Mouse (Mus musculus) erythroblast, adult 5-6 weeks (primary cell): ENCODE measurements around the gene Nck1. TPM values are rescaled to one million over a fixed set of nuclear protein-coding genes. Genes with fewer than 3 reads are reported as not detected.
A peak's percentile ranks its signal among the peaks of the same experiment; 100 is the strongest.

ENCODE experiments used
- ATAC-seq: replicated peaks from 2 replicates; pipeline ENCODE4 v1.8.0; 2016; ENCODE audit warnings: moderate number of reproducible peaks, mild to moderate bottlenecking, moderate TSS enrichment, inconsistent platforms; ENCODE audit not compliant: poor library complexity, low FRiP score, severe bottlenecking
- total RNA-seq, 2 experiments: library from RNA; stranded (forward) in 1 of 2; stranded (reverse) in 1 of 2; fragments of 150-400 nt in 1 of 2; fragments of 200-764, 138-1000 nt in 1 of 2; gene quantifications; 2 replicates each; pipeline versions ENCODE4 v1.2.3 to v1.2.4; 2015 to 2017; ENCODE audit warnings: low replicate concordance in 2 of 2

Gene Nck1
- total RNA-seq, 2 experiments from 2014 or later: 5.2 to 9.5 TPM

DNA sequence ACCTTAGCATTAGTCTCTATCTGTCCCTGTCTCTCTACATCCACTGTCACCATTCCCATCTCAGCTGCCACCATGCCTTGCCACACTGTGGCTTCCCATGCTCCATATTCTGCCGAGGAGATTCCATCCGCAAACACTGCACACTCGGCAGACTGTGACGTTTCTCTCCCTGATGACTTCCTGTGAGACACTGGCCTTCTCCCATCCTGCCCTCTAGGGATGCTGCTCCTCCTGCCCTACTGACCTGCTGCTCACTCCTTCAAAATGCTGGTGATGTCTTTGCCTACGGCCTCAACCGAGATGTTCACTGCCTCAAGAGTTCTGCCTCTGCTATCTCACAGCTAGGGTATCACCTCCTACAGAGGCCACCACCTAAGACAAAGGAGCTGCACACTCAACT lies 72.6 kb downstream of the Nck1 start:
- no peak for ATAC-seq

DNA sequence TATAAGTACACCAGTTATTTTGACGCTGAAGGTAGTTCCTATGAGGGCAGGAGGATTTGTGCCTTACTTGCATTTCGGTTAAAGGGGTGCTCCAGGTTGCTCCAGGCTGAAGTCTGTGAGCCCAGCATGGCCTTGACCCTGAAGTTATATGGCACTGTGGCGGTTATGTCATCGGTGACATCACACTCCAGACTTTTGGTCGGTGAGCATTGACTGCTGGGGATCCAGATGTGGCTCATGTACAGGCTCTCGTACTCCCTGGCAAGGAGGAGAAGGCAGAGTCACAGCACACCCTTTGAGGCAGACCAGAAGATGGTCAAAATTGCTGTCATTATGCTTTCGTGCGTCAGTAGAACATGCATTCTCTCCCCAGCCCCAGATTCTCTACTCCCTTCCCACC lies 73.0 kb downstream of the Nck1 start:
- no peak for ATAC-seq

DNA sequence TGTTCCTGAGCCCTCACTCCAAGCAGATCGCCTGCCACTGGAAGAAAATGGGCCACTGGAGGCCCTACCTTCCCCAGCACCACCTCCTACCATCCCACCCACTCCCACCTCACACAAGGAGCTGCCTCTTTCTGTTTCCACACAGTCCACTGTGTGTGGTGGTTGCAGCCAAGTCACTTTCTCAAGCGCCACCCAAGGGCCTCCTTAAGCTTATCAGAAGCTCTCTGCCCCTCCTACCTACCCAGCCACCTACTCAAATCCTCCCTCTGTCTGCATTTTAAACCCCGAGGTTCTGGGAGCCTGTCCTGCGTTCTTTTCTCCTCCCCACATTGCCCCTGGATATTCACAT lies 74.4 kb downstream of the Nck1 start:
- no peak for ATAC-seq

DNA sequence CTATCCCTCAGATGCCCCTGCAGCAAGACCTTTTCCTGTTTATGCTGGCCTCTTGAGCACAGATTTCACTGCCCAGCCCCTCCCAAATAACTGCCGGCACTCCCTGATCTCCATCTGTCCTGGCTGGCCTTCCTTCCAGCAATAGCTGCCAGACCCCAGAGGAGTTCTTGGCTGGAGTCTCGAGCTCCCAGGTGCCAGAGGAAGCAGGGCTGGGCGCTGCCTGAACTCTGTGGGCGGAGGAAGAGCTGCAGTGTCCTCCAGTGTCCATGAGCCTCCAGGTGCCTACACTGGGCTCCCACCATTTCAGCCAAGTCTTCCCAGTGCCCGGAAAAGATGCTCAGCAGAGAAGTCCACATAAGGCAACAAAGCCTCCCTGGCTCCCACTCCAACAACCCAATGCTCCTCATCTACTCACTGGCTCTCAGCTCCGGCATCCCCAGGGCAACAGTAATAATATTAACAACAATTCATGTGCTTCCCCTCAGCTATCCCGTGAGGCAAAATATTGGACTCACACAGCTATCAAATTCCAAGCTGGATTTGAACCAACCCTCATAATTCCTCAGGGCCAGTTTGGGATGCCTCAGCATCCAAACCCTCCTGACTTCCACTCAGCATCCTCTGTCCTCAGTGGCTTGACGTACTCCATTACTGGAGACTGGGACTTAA lies 74.9 kb downstream of the Nck1 start:
- no peak for ATAC-seq

DNA sequence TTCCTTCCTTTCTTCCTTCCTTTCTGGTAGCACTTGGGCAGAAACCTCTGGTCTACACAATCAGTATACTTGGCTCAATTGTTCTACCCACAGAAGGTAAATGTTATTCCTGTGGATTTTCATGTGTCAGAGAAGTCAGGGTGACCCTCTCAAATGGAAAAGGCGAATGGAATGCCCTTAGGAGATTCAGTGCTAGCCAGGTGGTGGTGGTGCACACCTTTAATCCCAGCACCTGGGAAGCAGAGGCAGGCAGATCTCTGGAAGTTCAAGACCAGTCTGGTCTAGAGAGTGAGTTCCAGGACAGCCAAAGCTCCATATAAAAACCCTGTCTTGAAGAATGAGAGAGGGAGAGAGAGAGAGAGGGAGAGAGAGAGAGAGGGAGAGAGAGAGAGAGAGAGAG lies 75.7 kb downstream of the Nck1 start:
- no peak for ATAC-seq

DNA sequence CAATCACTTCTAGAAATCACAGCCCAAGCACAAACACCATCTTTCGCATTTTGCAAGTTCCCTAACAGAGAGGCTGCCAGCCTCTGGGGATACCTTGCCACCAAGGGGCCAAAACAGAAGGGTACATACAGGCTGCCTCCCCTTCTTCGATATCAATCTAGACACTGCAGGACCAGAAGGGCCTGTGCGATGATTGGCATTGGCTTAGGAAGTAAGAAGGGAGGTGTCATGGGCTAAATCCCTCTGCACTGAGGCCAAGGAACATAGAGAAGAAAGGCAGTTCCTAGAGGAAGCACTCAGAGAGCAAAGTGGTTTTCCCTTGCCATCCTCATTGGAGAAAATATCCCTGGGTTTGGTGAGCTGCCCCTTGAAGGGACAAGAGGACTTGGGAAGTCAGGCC lies 76.3 kb downstream of the Nck1 start:
- ATAC-seq: no peak

DNA sequence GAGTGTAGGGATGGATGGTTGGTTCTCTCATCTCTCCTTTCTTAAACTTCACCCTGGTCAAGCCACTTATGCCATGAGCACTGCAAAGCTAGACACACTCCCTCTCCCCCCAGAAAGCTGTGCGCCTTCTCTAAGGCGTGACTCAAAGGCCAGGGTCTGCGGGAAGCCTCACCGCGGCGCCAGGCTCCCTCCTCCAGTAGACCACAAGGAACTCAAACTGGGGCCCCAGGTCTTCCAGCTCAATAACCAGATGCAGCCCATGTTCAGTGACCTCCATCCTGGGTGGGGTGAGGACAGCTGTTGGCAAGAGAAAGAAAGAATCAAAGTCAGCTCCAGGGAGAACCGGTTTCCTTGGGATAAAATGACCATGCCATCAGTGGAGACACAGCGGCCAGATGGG lies 77.8 kb downstream of the Nck1 start:
- ATAC-seq: no peak

DNA sequence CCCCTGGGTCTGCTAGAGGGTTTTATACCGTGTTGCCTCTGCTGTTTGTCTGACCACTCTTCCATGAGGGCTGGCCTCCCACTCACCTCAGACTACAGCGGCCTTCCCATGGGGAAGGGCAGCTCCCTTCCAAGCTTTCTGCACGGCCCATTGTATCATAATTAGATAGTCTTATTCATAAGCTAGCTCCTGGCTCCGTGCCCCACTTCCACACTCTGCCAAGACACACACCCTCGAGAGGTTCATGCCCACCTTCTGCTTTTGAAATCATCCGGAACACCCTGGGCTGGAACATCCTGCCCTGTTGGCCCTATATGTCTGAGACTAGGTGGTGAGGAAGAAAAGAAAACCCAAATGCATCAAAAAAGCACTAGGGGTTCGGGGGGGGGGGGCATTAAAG lies 78.3 kb downstream of the Nck1 start:
- no peak for ATAC-seq

DNA sequence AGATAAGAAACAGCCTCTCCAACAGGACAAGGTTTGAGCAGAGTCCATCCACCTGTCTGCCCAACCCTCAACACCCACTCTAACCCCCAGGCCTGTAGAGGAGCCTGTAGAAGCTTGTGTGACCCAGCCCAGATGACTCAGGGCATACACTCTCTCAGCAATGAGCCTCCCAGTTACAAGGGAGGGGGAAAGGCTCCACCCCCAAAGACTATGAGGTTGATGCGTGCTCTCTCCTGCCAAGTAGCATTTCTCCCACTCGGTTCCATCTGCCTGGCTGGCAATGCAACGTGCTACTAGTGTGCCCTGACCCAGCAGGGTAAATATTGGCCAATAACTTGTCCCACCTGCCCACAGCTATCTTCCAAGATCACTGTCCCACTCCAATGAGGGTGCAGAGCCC lies 79.2 kb downstream of the Nck1 start:
- no peak for ATAC-seq

DNA sequence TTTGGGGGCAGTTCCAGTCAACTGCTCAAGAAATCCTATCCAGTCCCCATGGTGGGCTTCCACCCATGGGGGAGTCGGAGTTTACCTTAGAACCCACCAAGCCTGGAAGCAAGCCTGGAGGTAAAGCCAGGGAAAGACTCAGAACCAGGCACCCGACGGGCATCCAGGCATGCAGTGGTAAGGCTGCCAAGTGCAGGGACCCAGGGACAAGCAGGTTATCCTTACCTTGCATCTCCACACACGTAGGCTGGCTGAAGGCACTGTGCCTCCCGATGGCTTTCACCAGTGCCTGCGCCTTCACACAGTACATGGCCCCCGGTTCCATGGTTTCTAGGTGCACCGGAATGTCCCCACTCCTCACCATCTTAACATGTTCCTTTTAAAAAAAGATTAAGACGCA lies 79.9 kb downstream of the Nck1 start:
- no peak for ATAC-seq

DNA sequence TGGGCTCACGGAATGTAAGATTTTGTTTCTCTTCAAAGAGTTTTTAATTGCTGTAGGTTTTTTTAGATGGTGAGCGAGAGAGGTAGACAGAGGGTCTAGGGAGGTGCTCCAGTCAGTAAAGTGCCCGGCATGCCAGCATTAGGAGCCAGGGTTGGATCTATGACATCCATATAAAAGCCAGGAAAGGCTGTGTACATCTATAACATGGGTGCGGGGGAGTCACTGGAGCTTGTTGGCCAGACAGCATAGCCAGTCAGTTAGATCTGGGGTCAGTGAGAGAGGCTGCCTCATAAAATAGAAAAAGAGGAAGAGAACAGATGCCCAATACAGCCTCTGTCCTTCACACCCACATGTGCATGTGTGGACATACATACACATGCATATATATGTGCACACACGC lies 80.6 kb downstream of the Nck1 start:
- ATAC-seq: no peak

DNA sequence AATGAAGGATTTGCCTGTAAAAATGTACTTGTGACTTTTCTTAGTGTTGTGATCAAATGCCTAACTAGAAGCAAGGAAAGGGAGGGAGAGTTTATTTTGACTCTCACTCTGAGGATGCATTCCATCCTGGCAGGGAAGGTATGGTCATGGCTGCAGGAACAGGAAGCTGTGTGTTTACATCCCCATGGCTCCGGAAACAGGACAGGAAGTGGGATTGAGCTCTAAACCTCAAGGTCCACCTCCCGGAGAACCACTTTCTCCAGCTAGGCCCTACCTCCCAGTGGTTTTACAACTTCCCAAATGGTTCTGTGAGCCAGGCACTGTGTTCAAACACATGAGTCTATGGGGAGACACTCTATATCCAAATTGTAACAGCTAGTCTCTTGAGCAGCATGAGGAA lies 82.2 kb downstream of the Nck1 start:
- no peak for ATAC-seq

DNA sequence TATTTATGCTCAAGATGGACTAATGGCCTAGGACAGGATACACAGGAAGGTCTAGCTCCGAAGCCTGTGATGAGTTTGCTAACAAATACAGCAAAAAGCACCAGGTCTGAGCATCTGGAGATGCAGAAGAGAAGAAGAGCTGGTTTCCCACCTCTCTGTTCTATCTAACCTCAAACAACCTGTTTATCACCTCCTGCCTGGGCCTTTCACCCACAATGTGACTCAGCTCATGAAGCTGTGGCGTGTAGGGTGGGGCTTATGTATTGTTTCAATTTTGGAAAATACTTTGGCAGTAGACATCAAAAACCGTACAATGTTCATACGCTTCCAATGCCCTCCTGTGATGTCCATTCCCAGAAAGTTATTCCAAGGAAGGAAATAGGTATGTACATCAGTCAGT lies 83.8 kb downstream of the Nck1 start:
- ATAC-seq: no peak

DNA sequence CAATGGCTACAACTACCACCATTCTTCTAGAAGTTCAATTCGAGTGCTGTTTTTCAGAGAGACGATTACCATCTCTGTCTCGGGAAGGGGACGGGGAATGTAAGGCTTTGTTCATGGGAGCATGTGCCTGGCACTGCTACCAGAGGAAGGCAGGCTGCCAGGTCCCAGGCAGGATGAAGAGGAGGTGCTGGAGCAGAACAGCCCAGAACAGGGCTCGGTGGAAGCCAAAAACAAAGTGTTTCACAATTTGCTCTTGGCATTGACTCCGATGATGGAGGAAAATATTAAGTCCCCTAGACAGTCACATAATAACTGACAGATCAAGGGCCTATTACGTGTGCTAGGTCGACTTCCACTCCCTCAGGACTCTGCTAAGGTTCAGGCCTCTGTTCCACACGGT lies 84.3 kb downstream of the Nck1 start:
- ATAC-seq: no peak

DNA sequence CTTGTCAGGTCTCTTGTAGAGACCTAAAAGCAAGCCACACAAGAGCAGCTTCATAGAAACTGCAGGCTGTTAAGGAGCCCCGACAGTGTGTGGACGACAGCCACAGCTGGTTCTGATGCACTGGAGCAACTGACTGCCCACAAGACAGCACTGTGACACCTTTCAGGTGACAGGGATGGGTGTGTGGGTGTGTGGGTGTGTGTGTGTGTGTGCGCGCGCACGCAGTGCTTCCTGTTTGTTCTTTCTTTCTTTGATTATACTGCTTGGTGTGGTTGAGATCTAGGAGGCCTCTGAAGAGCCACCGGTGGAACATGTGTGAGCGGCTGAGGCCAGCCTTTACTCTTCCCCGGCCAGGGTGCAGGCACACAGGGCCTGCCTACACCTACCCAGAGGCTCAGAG lies 85.7 kb downstream of the Nck1 start:
- ATAC-seq: no peak

DNA sequence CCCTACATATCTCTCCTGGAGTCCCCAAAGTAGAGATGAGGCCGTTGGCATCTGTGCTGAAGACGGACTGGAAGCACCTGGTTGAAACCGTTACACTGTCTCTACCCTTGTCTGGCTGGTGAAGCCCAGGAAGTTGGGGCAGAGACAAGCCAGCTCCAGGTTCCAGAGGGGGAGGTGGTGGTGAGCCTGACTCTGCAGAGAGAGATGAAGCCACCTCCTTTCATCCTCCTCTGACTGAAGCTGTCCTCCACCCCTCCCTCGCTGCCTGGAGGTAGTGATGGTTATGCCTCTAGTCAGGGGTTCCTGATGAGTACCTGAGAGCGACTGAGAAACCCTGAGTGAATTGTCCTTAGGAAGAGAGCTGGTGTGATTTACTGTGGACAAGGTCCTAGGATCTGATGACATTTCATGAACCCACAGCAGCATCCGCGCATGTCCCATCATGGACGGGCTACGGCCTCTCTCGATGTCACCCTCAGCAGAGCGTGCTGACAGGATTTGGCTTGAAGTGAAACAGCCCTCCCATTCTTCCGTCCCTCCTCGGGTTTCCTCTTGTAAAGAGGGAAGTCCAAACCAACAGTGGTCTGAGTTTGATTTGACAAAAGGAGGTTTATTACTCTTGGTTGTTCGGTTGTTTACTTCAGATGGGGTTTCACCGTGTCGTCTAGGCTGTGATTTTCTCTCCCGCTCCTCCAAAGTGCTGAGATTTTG lies 87.8 kb downstream of the Nck1 start:
- ATAC-seq: no peak

DNA sequence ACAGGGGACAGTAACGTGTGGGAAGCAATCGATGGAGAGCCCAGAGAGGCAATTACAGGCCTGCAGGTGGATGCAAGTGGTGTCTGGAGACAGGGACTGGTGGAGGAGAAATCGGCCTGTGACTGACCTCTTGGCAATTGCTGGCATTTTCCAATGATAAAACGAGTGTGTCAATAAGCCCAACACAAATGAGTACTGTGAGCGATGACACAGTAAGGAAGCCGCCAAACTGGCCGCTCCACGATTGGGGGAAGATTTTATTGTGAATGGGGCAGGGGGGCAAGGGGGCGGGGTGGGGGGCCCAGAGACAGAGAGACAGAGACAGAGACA lies 91.3 kb downstream of the Nck1 start:
- ATAC-seq: no peak

DNA sequence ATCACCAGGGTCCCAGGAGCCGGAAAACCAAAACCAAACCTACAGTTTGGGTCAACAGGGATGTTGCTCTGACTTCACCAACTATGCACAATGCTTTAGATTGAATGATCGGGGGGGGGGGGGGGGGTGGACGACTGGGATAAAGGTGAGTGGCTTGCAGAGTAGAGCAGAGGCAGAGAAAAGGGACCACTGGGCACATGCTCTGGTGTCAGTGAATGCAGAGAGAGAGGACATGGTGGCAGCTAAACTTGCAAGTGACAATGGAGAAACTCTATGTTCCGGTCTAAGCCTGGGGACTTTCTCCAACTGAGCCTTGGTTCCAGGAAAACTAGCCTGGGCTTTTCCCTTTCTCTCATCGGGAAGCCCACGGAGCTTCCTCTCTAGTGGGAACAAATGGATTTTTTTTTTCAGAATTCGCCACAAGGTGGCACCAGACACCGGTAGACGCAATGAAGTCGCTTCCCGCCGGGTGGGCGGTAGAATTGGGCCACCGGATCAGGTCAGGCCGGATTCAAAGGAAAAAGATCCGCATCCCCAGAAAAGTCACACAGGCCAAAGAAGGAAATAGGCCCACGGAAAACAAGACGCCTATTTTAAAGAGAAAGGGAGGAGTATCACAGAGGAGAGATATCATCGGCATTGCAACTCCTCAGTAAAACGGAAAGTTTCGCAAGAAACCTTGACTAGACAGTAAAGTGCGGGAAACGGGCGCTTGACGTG lies 91.8 kb downstream of the Nck1 start:
- peak; percentile 71 for ATAC-seq

DNA sequence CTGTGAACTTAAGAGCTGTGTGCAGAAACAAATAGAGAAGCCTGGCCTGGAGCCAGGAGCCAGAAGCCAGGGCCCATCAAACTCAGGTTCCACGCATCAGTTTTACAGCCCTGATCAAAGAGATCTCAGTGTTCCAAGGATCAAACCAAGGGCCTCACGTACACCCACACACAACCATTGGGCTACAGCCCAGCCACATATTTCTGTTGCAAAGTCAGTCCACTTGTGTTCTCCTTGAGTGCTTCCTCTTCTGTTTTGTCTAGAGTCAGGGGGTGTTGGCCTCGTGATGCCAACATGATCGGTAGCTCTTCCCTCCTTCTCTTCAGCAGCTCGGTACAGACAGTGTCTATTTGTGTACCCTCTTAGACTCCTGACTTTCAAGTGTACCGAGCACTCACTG lies 93.5 kb downstream of the Nck1 start:
- no peak for ATAC-seq

DNA sequence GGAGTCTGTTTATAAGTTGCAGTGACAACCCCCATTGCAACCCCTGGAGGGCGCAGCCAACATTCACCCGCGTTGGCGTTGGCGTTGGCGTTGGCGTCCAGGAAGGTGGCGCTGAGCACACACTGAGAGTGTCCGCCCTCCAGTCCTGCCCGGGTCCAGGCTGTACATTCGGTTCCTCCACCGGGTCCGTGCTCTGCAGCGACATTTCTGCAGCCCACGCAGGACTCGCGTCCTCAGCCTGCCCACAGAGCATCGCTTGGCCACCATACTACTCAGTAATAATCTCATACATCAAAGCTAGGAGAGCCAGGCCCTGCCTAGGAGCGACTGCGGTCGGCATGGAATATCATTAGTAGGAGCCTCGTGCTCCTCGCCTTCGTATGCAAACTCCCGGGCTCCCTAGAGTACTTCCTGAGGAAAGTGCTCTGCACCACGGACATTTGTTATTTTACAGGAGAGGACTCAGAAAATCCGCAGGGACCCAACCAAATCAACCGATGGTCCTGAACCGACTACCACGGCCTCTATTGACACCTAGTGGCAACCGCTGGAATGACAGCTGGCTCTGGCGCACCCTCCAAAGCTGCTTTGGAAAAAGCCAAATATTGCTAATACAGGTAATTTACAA lies 99.8 kb downstream of the Nck1 start:
- ATAC-seq: peak; percentile 75; the same call in 1 of the 2 replicates
